In the genomic region with DNA sequence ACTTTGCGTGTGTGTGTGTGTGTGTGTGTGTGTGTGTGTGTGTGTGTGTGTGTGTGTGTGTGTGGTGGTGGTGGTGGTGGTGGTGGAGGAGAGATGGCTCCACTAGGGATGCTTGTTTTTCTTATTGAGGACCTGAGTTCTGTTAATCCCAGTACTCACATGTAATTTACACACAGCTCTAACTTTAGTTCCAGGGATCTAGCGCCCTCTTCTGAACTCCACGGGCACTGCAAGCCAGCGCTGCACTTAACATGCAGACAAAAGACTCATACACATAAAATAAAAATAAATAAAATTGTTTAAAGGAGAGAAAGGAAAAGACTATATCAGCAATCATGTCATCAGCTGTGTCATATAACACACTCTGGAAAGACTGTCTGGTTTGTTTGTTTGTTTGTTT, we compare ENCODE assay signal across 13 mouse cellular contexts. TPM values are rescaled to one million over a fixed set of nuclear protein-coding genes. Genes with fewer than 3 reads are reported as not detected.
DNase-seq lines count a peak whose midpoint lies in the region; ATAC-seq lines count a peak whose summit lies in the region.
"Had no signal": no experiment of that assay in that cellular context is flagged by ENCODE, and none has a peak within 500 bp of the region (broad histone marks: within the 10 kb centered on the region; RNA-seq: fewer than 3 reads in every experiment).

No protein-coding gene starts in this region.

- no peak for ATAC-seq in CD4-positive, CD25-positive, alpha-beta regulatory T cell, adult 4 months

- DNase-seq in CD4-positive, CD25-positive, alpha-beta regulatory T cell, adult 2 months (ENCODE audit: low read depth, low spot score), result peak; percentile 53
- peak; percentile 43 to 57 for DNase-seq in kidney, postnatal 4 days
- no peak for DNase-seq in kidney, adult 11 months
- peak; percentile 44 for DNase-seq in thymus, postnatal 14 days
- no peak for DNase-seq in thymus, postnatal 36 days
- no peak for DNase-seq in cerebellum, adult 11 months
- no peak for DNase-seq in frontal cortex, postnatal 14 days (ENCODE audit: low spot score in 2 of 2)

RNA-seq across cellular contexts. Expression of a gene that starts 5.3 kb away (rescaled TPM):
- polyA plus RNA-seq in CD4-positive, CD25-positive, alpha-beta regulatory T cell, adult 4 months (2017; shearing (Covaris generic)), result not detected
- polyA plus RNA-seq: intestine, embryonic 14.5 days; neural tube, embryonic 13.5 days; small intestine, adult 2 months had no signal

RNA-seq across cellular contexts. Expression of a gene that starts 7.2 kb away (rescaled TPM):
- under 1 TPM; 0.19 to 0.75 TPM for polyA plus RNA-seq in CD4-positive, CD25-positive, alpha-beta regulatory T cell, adult 4 months (2017; shearing (Covaris generic))

RNA-seq across cellular contexts. Expression of a gene that starts 21.3 kb away (rescaled TPM):
- polyA plus RNA-seq in CD4-positive, CD25-positive, alpha-beta regulatory T cell, adult 4 months (2017; shearing (Covaris generic)), result not detected
- polyA plus RNA-seq: embryonic facial prominence, embryonic 15.5 days; heart, embryonic 15.5 days; intestine, embryonic 14.5 days; neural tube, embryonic 13.5 days; small intestine, adult 2 months had no signal

RNA-seq across cellular contexts. Expression of a gene that starts 27.2 kb away (rescaled TPM):
- 100 to 1,000 TPM in 1 of 2 experiments, 10 to 100 TPM in 1; 92.4 to 118 TPM for polyA plus RNA-seq in CD4-positive, CD25-positive, alpha-beta regulatory T cell, adult 4 months (2017; shearing (Covaris generic))

RNA-seq across cellular contexts. Expression of a gene that starts 31.2 kb away (rescaled TPM):
- 10 to 100 TPM; 12.8 to 17.3 TPM for polyA plus RNA-seq in CD4-positive, CD25-positive, alpha-beta regulatory T cell, adult 4 months (2017; shearing (Covaris generic))

Comparison
In these comparisons a context has a peak if more than half of its experiments do, and no peak if none do; other contexts are left out.
1. DNase-seq: peak in CD4-positive, CD25-positive, alpha-beta regulatory T cell, adult 2 months (single experiment), kidney, postnatal 4 days (2 of 2) and thymus, postnatal 14 days (single experiment); none in kidney, adult 11 months (single experiment), thymus, postnatal 36 days (0 of 2), cerebellum, adult 11 months (single experiment) and frontal cortex, postnatal 14 days (0 of 2).